Mouse (Mus musculus) spleen, postnatal 4 days (tissue): ENCODE measurements around the gene Krtap4-1.
"Not testable (repeated sequence)": the region's sequence is repeated elsewhere in the genome, so short reads cannot be mapped to it uniquely, and the experiment has no call there.

Experiments
- DNase-seq, 2 experiments: peaks; one replicate each; pipeline ENCODE4 v3.0.0; 2022; ENCODE audit warnings: low spot score in 2 of 2

Gene Krtap4-1

GRCm38 (mm10) chr11:99628138-99628537 lies at the start of gene Krtap4-1:
TSS of gene Krtap4-1 (minus strand) at chr11:99628238.
- DNase-seq: no peak

GRCm38 (mm10) chr11:99665860-99666259 lies 37.8 kb upstream of the Krtap4-1 start, which contains the start of gene Krtap4-6:
TSS of gene Krtap4-6 (minus strand) at chr11:99665960.
- no peak for DNase-seq

- no peak for DNase-seq
Observed at GRCm38 (mm10) chr11:99662802-99663201, 34.8 kb upstream of the Krtap4-1 start.

GRCm38 (mm10) chr11:99659256-99659655 lies 31.2 kb upstream of the Krtap4-1 start:
- no peak for DNase-seq

GRCm38 (mm10) chr11:99658467-99659010 lies 30.5 kb upstream of the Krtap4-1 start, which contains the start of gene Gm11563:
TSS of gene Gm11563 (minus strand) at chr11:99658960.
- not testable (repeated sequence) for DNase-seq

- DNase-seq: no peak
Observed at GRCm38 (mm10) chr11:99657051-99657450, 29.0 kb upstream of the Krtap4-1 start.

GRCm38 (mm10) chr11:99650136-99650535 lies 22.1 kb upstream of the Krtap4-1 start, which contains the start of gene Gm11555:
TSS of gene Gm11555 (minus strand) at chr11:99650236.
- DNase-seq: no peak

- no peak for DNase-seq
Observed at GRCm38 (mm10) chr11:99646444-99646843, 18.4 kb upstream of the Krtap4-1 start.

GRCm38 (mm10) chr11:99644351-99644750 lies 16.3 kb upstream of the Krtap4-1 start:
- no peak for DNase-seq

- not testable (repeated sequence) for DNase-seq
Observed at GRCm38 (mm10) chr11:99643635-99644139, 15.6 kb upstream of the Krtap4-1 start, which contains the start of gene Krtap4-7. TSS of gene Krtap4-7 (minus strand) at chr11:99644089.

GRCm38 (mm10) chr11:99640926-99641325 lies 12.9 kb upstream of the Krtap4-1 start:
- no peak for DNase-seq

GRCm38 (mm10) chr11:99637086-99637485 lies 9.0 kb upstream of the Krtap4-1 start:
- DNase-seq: no peak

GRCm38 (mm10) chr11:99634653-99635134 lies 6.7 kb upstream of the Krtap4-1 start, which contains the start of gene Krtap4-2:
TSS of gene Krtap4-2 (minus strand) at chr11:99635084.
- no peak for DNase-seq

- no peak for DNase-seq
Observed at GRCm38 (mm10) chr11:99633293-99633692, 5.3 kb upstream of the Krtap4-1 start.

- no peak for DNase-seq
Observed at GRCm38 (mm10) chr11:99630890-99631289, 2.9 kb upstream of the Krtap4-1 start.

- no peak for DNase-seq
Observed at GRCm38 (mm10) chr11:99620335-99620734, 7.7 kb downstream of the Krtap4-1 start, which contains the start of gene Gm11562. TSS of gene Gm11562 (minus strand) at chr11:99620435.

GRCm38 (mm10) chr11:99614796-99615363 lies 13.2 kb downstream of the Krtap4-1 start, which contains the start of gene Krtap2-4:
TSS of gene Krtap2-4 (minus strand) at chr11:99614846.
- DNase-seq: no peak

GRCm38 (mm10) chr11:99610089-99610488 lies 17.9 kb downstream of the Krtap4-1 start, which contains the start of gene Gm11937:
TSS of gene Gm11937 (minus strand) at chr11:99610189.
- not testable (repeated sequence) for DNase-seq

- DNase-seq: no peak
Observed at GRCm38 (mm10) chr11:99609126-99609525, 18.9 kb downstream of the Krtap4-1 start.

GRCm38 (mm10) chr11:99603208-99603607 lies 24.8 kb downstream of the Krtap4-1 start, which contains the start of gene Gm11938:
TSS of gene Gm11938 (minus strand) at chr11:99603308.
- not testable (repeated sequence) for DNase-seq

GRCm38 (mm10) chr11:99597742-99598141 lies 30.3 kb downstream of the Krtap4-1 start, which contains the start of gene Krtap9-3:
TSS of gene Krtap9-3 (minus strand) at chr11:99598105.
- not testable (repeated sequence) for DNase-seq

GRCm38 (mm10) chr11:99590981-99591380 lies 37.1 kb downstream of the Krtap4-1 start, which contains the start of gene Krtap1-3:
TSS of gene Krtap1-3 (minus strand) at chr11:99591339.
- DNase-seq: no peak
